Mouse (Mus musculus) megakaryocyte-erythroid progenitor cell, adult 5-6 weeks (primary cell): ENCODE measurements around the gene Unc13c. TPM values are rescaled to one million over a fixed set of nuclear protein-coding genes. Genes with fewer than 3 reads are reported as not detected.
A peak's percentile ranks its signal among the peaks of the same experiment; 100 is the strongest.

ENCODE experiments used
- ATAC-seq: replicated peaks from 2 replicates; pipeline ENCODE4 v1.8.0; 2016; ENCODE audit warnings: mild to moderate bottlenecking, inconsistent platforms; ENCODE audit not compliant: severe bottlenecking, poor library complexity, low FRiP score, low TSS enrichment
- total RNA-seq, 2 experiments: library from RNA; stranded (forward) in 1 of 2; stranded (reverse) in 1 of 2; fragments of 200-1000, 215-1000 nt in 1 of 2; fragments of >200 nt in 1 of 2; fragmentation: Nextera tagmentation in 1 of 2; gene quantifications; 2 replicates each; pipeline ENCODE4 v1.2.3; 2014 to 2017

Unc13c gene
- total RNA-seq, 2 experiments from 2014 or later, result not detected

- no peak for ATAC-seq
Observed at GRCm38 (mm10) chr9:73883587-73883986, 85.2 kb downstream of the Unc13c start.

- no peak for ATAC-seq
Observed at GRCm38 (mm10) chr9:73883143-73883542, 85.6 kb downstream of the Unc13c start.

GRCm38 (mm10) chr9:73882393-73882919, 86.3 kb downstream of the Unc13c start:
- ATAC-seq, result no peak

- ATAC-seq, result no peak
Observed at GRCm38 (mm10) chr9:73867410-73868067, 101.2 kb downstream of the Unc13c start.

- ATAC-seq, result no peak
Observed at GRCm38 (mm10) chr9:73866666-73867065, 102.1 kb downstream of the Unc13c start.

- ATAC-seq, result no peak
Observed at GRCm38 (mm10) chr9:73859469-73859868, 109.3 kb downstream of the Unc13c start.

GRCm38 (mm10) chr9:73854281-73854680, 114.5 kb downstream of the Unc13c start:
- no peak for ATAC-seq

- no peak for ATAC-seq
Observed at GRCm38 (mm10) chr9:73806681-73807080, 162.1 kb downstream of the Unc13c start.

- ATAC-seq, result no peak
Observed at GRCm38 (mm10) chr9:73774616-73775015, 194.2 kb downstream of the Unc13c start.

- ATAC-seq, result no peak
Observed at GRCm38 (mm10) chr9:73755185-73755584, 213.6 kb downstream of the Unc13c start.

- 0 out of 2 replicates have a peak, but pooled peaks have one; percentile 34 for ATAC-seq
Observed at GRCm38 (mm10) chr9:73753480-73753879, 215.3 kb downstream of the Unc13c start.

GRCm38 (mm10) chr9:73751344-73751743, 217.4 kb downstream of the Unc13c start:
- ATAC-seq, result no peak

- no peak for ATAC-seq
Observed at GRCm38 (mm10) chr9:73734446-73734845, 234.3 kb downstream of the Unc13c start.

GRCm38 (mm10) chr9:73725717-73726662, 242.8 kb downstream of the Unc13c start:
- no peak for ATAC-seq

GRCm38 (mm10) chr9:73724776-73725175, 244.0 kb downstream of the Unc13c start:
- ATAC-seq, result no peak

- ATAC-seq, result no peak
Observed at GRCm38 (mm10) chr9:73713508-73713907, 255.3 kb downstream of the Unc13c start.

GRCm38 (mm10) chr9:73697103-73697502, 271.7 kb downstream of the Unc13c start:
- no peak for ATAC-seq

- ATAC-seq, result no peak
Observed at GRCm38 (mm10) chr9:73681580-73681979, 287.2 kb downstream of the Unc13c start.

GRCm38 (mm10) chr9:73680545-73681495, 287.9 kb downstream of the Unc13c start:
- ATAC-seq, result no peak
